Mouse (Mus musculus): ENCODE data around the gene Gm11172. TPM values are rescaled to one million over a fixed set of nuclear protein-coding genes. Genes with fewer than 3 reads are reported as not detected.
A peak's percentile ranks its signal among the peaks of the same experiment; 100 is the strongest.

Gene Gm11172
- polyA plus RNA-seq, 1 experiment from 2014 or later = not detected

- ATAC-seq (ENCODE audit: low read depth) = no peak
- Histone ChIP-seq H3K9me3 (no peaks in the 10 kb centered on the region), H3K4me2 (no peak overlapping the region), H3K36me3 (no peaks in the 10 kb centered on the region), H3K27me3 (peaks cover 4% of the 10 kb centered on the region), H3K4me3 (no peak overlapping the region), H3K27ac (replicated peaks) (no peak overlapping the region), H3K4me1 (replicated peaks) (peaks cover 9% of the 10 kb centered on the region), H3K9ac (no peak overlapping the region)
- 62% methylated on average over 5 of the region's 5 CpGs for WGBS
These were observed 35.0 kb upstream of the Gm11172 start for GRCm38 (mm10) chr16:10777579-10778160.

- no peak overlapping the region for H3K4me3 ChIP-seq
- no peak overlapping the region for H3K27ac ChIP-seq (replicated peaks)
- peaks cover 31% of the 10 kb centered on the region for H3K4me1 ChIP-seq (replicated peaks)
- no peak overlapping the region for H3K4me2 ChIP-seq
- no peaks in the 10 kb centered on the region for H3K9me3 ChIP-seq
- peaks cover 24% of the 10 kb centered on the region for H3K27me3 ChIP-seq
- WGBS = 83% methylated on average over 5 of the region's 5 CpGs
- H3K9ac ChIP-seq = no peak overlapping the region
- H3K36me3 ChIP-seq = no peaks in the 10 kb centered on the region
- ATAC-seq (ENCODE audit: low read depth) = no peak
These were observed 32.0 kb upstream of the Gm11172 start for GRCm38 (mm10) chr16:10780631-10781120.

GRCm38 (mm10) chr16:10781862-10782371, 30.8 kb upstream of the Gm11172 start:
- Histone ChIP-seq H3K36me3 (no peaks in the 10 kb centered on the region), H3K9ac (peak overlapping the region; percentile 41; the same call in 1 of the 2 replicates), H3K4me1 (replicated peaks) (peaks cover 43% of the 10 kb centered on the region), H3K27me3 (peaks cover 24% of the 10 kb centered on the region), H3K9me3 (no peaks in the 10 kb centered on the region), H3K4me3 (no peak overlapping the region), H3K4me2 (no peak overlapping the region; the same call in 1 of the 2 replicates), H3K27ac (replicated peaks) (no peak overlapping the region)
- no peak for ATAC-seq (ENCODE audit: low read depth)
- WGBS = 55% methylated on average over 9 of the region's 9 CpGs

GRCm38 (mm10) chr16:10782377-10783151, 30.2 kb upstream of the Gm11172 start:
- Histone ChIP-seq H3K36me3 (no peaks in the 10 kb centered on the region), H3K4me3 (no peak overlapping the region), H3K27me3 (peaks cover 24% of the 10 kb centered on the region), H3K27ac (replicated peaks) (no peak overlapping the region), H3K4me2 (peak overlapping the region; percentile 99), H3K9me3 (no peaks in the 10 kb centered on the region), H3K4me1 (replicated peaks) (peaks cover 45% of the 10 kb centered on the region), H3K9ac (peak overlapping the region; percentile 41)
- WGBS = 51% methylated on average over 6 of the region's 6 CpGs
- no peak for ATAC-seq (ENCODE audit: low read depth)

GRCm38 (mm10) chr16:10783152-10783434, 29.6 kb upstream of the Gm11172 start:
- Histone ChIP-seq H3K27me3 (peaks cover 24% of the 10 kb centered on the region), H3K4me3 (0 out of 2 replicates have a peak overlapping the region, but pooled peaks have one; percentile 68), H3K36me3 (no peaks in the 10 kb centered on the region), H3K9me3 (no peaks in the 10 kb centered on the region), H3K9ac (0 out of 2 replicates have a peak overlapping the region, but pooled peaks have one; percentile 41), H3K4me1 (replicated peaks) (peaks cover 45% of the 10 kb centered on the region), H3K4me2 (peak overlapping the region; percentile 99), H3K27ac (replicated peaks) (no peak overlapping the region)
- no peak for ATAC-seq (ENCODE audit: low read depth)
- WGBS = 46% methylated on average over 1 of the region's 1 CpGs

- Histone ChIP-seq H3K27ac (replicated peaks) (no peak overlapping the region), H3K36me3 (no peaks in the 10 kb centered on the region), H3K27me3 (peaks cover 24% of the 10 kb centered on the region), H3K4me2 (peak overlapping the region; percentile 99), H3K4me1 (replicated peaks) (peaks cover 45% of the 10 kb centered on the region), H3K9me3 (no peaks in the 10 kb centered on the region), H3K4me3 (peak overlapping the region; percentile 68), H3K9ac (no peak overlapping the region)
- 55% methylated on average over 8 of the region's 8 CpGs for WGBS
- ATAC-seq (ENCODE audit: low read depth) = no peak
These were observed 29.3 kb upstream of the Gm11172 start for GRCm38 (mm10) chr16:10783451-10783850.

GRCm38 (mm10) chr16:10783883-10784792, 28.6 kb upstream of the Gm11172 start:
- Histone ChIP-seq H3K4me2 (peak overlapping the region; percentile 99), H3K9ac (peak overlapping the region; percentile 80), H3K27ac (replicated peaks) (peak overlapping the region; percentile 89; the same call in 1 of the 2 replicates), H3K9me3 (no peaks in the 10 kb centered on the region), H3K27me3 (peaks cover 24% of the 10 kb centered on the region), H3K36me3 (no peaks in the 10 kb centered on the region), H3K4me1 (replicated peaks) (peaks cover 45% of the 10 kb centered on the region), H3K4me3 (peak overlapping the region; percentile 68)
- WGBS = 3% methylated on average over 78 of the region's 81 CpGs
- peak; percentile 20 for ATAC-seq (ENCODE audit: low read depth)

- H3K36me3 ChIP-seq = no peaks in the 10 kb centered on the region
- H3K9me3 ChIP-seq = no peaks in the 10 kb centered on the region
- WGBS = under 1% methylated on average over 48 of the region's 55 CpGs
These were observed 27.8 kb upstream of the Gm11172 start for GRCm38 (mm10) chr16:10784793-10785370.

GRCm38 (mm10) chr16:10785371-10786231, 27.1 kb upstream of the Gm11172 start, which contains the start of gene Socs1:
Gene Socs1, minus strand, starts transcription at chr16:10785536.
- Histone ChIP-seq H3K4me1 (replicated peaks) (peaks cover 45% of the 10 kb centered on the region), H3K9me3 (no peaks in the 10 kb centered on the region), H3K36me3 (no peaks in the 10 kb centered on the region), H3K27ac (replicated peaks) (peak within 1 kb of the TSS; percentile 89), H3K9ac (peak within 1 kb of the TSS; percentile 80), H3K4me2 (peak within 1 kb of the TSS; percentile 99), H3K4me3 (peak within 1 kb of the TSS; percentile 68), H3K27me3 (peaks cover 24% of the 10 kb centered on the region)
- peak; percentile 90 for ATAC-seq (ENCODE audit: low read depth)
- WGBS = under 1% methylated on average over 59 of the region's 59 CpGs

More at GRCm38 (mm10) chr16:10784793-10785370, 27.8 kb upstream of the Gm11172 start:
- Histone ChIP-seq H3K4me2 (peak overlapping the region; percentile 99), H3K4me3 (peak overlapping the region; percentile 68), H3K9ac (peak overlapping the region; percentile 80), H3K27ac (replicated peaks) (peak overlapping the region; percentile 89), H3K27me3 (peaks cover 24% of the 10 kb centered on the region), H3K4me1 (replicated peaks) (peaks cover 45% of the 10 kb centered on the region)
- peak; percentile 86 for ATAC-seq (ENCODE audit: low read depth)

- 3% methylated on average over 9 of the region's 9 CpGs for WGBS
- Histone ChIP-seq H3K27me3 (peaks cover 24% of the 10 kb centered on the region), H3K36me3 (no peaks in the 10 kb centered on the region), H3K9me3 (no peaks in the 10 kb centered on the region), H3K4me3 (peak overlapping the region; percentile 68), H3K27ac (replicated peaks) (peak overlapping the region; percentile 89), H3K9ac (peak overlapping the region; percentile 80), H3K4me2 (peak overlapping the region; percentile 99), H3K4me1 (replicated peaks) (peaks cover 45% of the 10 kb centered on the region)
- ATAC-seq (ENCODE audit: low read depth) = peak; percentile 37
These were observed 26.4 kb upstream of the Gm11172 start for GRCm38 (mm10) chr16:10786288-10786687.
